In genomic region chr1:58422879-58423278, GRCm38 (mm10) we compare ENCODE assay signal across 8 mouse cellular contexts. TPM values are rescaled to one million over a fixed set of nuclear protein-coding genes. Genes with fewer than 3 reads are reported as not detected.
DNase-seq lines count a peak whose midpoint lies in the region; ATAC-seq and TF ChIP-seq lines count a peak whose summit lies in the region.

No protein-coding gene starts in this region.

- peaks cover 7 to 8% of the 10 kb centered on the region in 2 experiments; a peak in 3 of 4 replicates for H3K4me1 ChIP-seq in ES-E14 (ENCODE audit: control insufficient read depth in 2 of 2, insufficient read depth in 2 of 2, low read length in 2 of 2, poor library complexity in 1 of 2)
- H3K4me1 ChIP-seq in heart, embryonic 13.5 days = peaks cover 28% of the 10 kb centered on the region
- peaks cover 31% of the 10 kb centered on the region for H3K4me1 ChIP-seq in megakaryocyte, embryonic 14.5 days
- peaks cover 17% of the 10 kb centered on the region; the same call in 1 of the 2 replicates for H3K4me1 ChIP-seq in stomach, embryonic 14.5 days (ENCODE audit: control insufficient read depth, insufficient read depth, low read length)

- H3K27ac ChIP-seq in ES-E14 (ENCODE audit: insufficient read depth, low read depth, low read length, poor library complexity, severe bottlenecking) = no peak overlapping the region
- H3K27ac ChIP-seq in heart, embryonic 13.5 days (replicated peaks) = peak overlapping the region; percentile 100
- peak overlapping the region; percentile 100; the same call in 1 of the 2 replicates for H3K27ac ChIP-seq in stomach, embryonic 14.5 days (ENCODE audit: low read length)

- no peaks in the 10 kb centered on the region for H3K27me3 ChIP-seq in heart, embryonic 13.5 days (replicated peaks)
- H3K27me3 ChIP-seq in megakaryocyte, embryonic 14.5 days (replicated peaks) = no peaks in the 10 kb centered on the region
- no peaks in the 10 kb centered on the region for H3K27me3 ChIP-seq in stomach, embryonic 14.5 days (ENCODE audit: control insufficient read depth, insufficient read depth, low read length)

- H3K9me3 ChIP-seq in ES-E14 (ENCODE audit: control insufficient read depth, insufficient read depth, low read depth, low read length) = no peaks in the 10 kb centered on the region
- H3K9me3 ChIP-seq in heart, embryonic 13.5 days = no peaks in the 10 kb centered on the region
- H3K9me3 ChIP-seq in megakaryocyte, embryonic 14.5 days = no peaks in the 10 kb centered on the region
- no peaks in the 10 kb centered on the region for H3K9me3 ChIP-seq in stomach, embryonic 14.5 days (ENCODE audit: control insufficient read depth, low read depth, low read length)

- DNase-seq in 3T3-L1 (ENCODE audit: low read depth, low spot score) (peak; percentile 86), ES-E14 (ENCODE audit: low read depth, low spot score) (no peak)
- peak; percentile 78 for DNase-seq in embryo, embryonic 10 days (ENCODE audit: low spot score)
- peak; percentile 47 for DNase-seq in kidney, postnatal 10 days
- DNase-seq in left cerebral cortex, postnatal 36 days (ENCODE audit: low spot score in 2 of 2) = no peak

- intact Hi-C loops in left cerebral cortex, postnatal 36 days (cut with DNase I) = no loop called here

- WGBS in heart, embryonic 13.5 days = 4% methylated on average over 13 of the region's 13 CpGs
- 4% methylated on average over 13 of the region's 13 CpGs for WGBS in stomach, embryonic 14.5 days

- no peak for ATAC-seq in heart, embryonic 13.5 days (ENCODE audit: extremely low read depth, insufficient number of reproducible peaks, low FRiP score, low TSS enrichment)
- peak; percentile 50; the same call in 1 of the 2 replicates for ATAC-seq in stomach, embryonic 14.5 days (ENCODE audit: insufficient number of reproducible peaks, insufficient read depth, low FRiP score, low read depth)

- in situ Hi-C loops in ES-E14 (cut with MboI; ENCODE audit: low sequenced_read_pairs in 2 of 2, unreplicated experiment in 2 of 2) = loop anchor here in 1 of 2 experiments (25.0 kb wide), 1 partner anchor 1289 kb away; no protein-coding TSS in a partner anchor

- peaks cover 24% of the 10 kb centered on the region for H3K36me3 ChIP-seq in ES-E14 (ENCODE audit: control insufficient read depth, insufficient read depth, low read length, poor library complexity, severe bottlenecking)
- peaks cover 37% of the 10 kb centered on the region for H3K36me3 ChIP-seq in heart, embryonic 13.5 days
- peaks cover 59% of the 10 kb centered on the region for H3K36me3 ChIP-seq in megakaryocyte, embryonic 14.5 days (replicated peaks; ENCODE audit: low read length)
- peaks cover 33% of the 10 kb centered on the region for H3K36me3 ChIP-seq in stomach, embryonic 14.5 days (ENCODE audit: control insufficient read depth, insufficient read depth, low read length)

- H3K4me2 ChIP-seq in heart, embryonic 13.5 days = peak overlapping the region; percentile 89
- peak overlapping the region; percentile 68 for H3K4me2 ChIP-seq in stomach, embryonic 14.5 days (replicated peaks; ENCODE audit: low read depth, low read length)

- peak overlapping the region; percentile 91 for H3K9ac ChIP-seq in ES-E14 (ENCODE audit: insufficient read depth, low read depth, low read length, poor library complexity, severe bottlenecking)
- peak overlapping the region; percentile 100 for H3K9ac ChIP-seq in heart, embryonic 13.5 days
- H3K9ac ChIP-seq in stomach, embryonic 14.5 days (replicated peaks; ENCODE audit: low read depth, low read length) = peak overlapping the region; percentile 98

- peak overlapping the region; percentile 75 to 91 for H3K4me3 ChIP-seq in ES-E14 (ENCODE audit: insufficient read depth in 1 of 2, low read depth in 1 of 2, low read length in 2 of 2, poor library complexity in 1 of 2, severe bottlenecking in 1 of 2)
- H3K4me3 ChIP-seq in heart, embryonic 13.5 days = peak overlapping the region; percentile 99
- peak overlapping the region; percentile 96 for H3K4me3 ChIP-seq in megakaryocyte, embryonic 14.5 days (replicated peaks)
- peak overlapping the region; percentile 100 for H3K4me3 ChIP-seq in stomach, embryonic 14.5 days (ENCODE audit: low read depth, low read length)

TF ChIP-seq in ES-E14, 5 proteins besides CTCF, POLR2A, EP300 and RAD21:
- TF ChIP-seq MAFK (IDR thresholded peaks at IDR 0.05; ENCODE audit: insufficient read depth, low read depth, low read length) = peak; percentile 95
- TF ChIP-seq CHD2 (IDR thresholded peaks at IDR 0.05; ENCODE audit: low read depth, low read length) = no peak
- no peak for TF ChIP-seq HCFC1 (IDR thresholded peaks at IDR 0.05; ENCODE audit: borderline replicate concordance, insufficient read depth, low read length)
- TF ChIP-seq ZNF384 (IDR thresholded peaks at IDR 0.05; ENCODE audit: low read depth, low read length) = no peak
- TF ChIP-seq ZC3H11A (IDR thresholded peaks at IDR 0.05; ENCODE audit: borderline replicate concordance, low read depth, low read length) = no peak

RNA-seq across cellular contexts. Expression of gene Clk1, which starts 1.0 kb away (rescaled TPM):
- 137 and 181 TPM in 2 replicates for total RNA-seq in ES-E14 (2012; rRNA removed)
- polyA plus RNA-seq in heart, embryonic 13.5 days (2015; fragmentation: Nextera tagmentation; extraction: Ambion mirVana) = 117 and 129 TPM in 2 replicates
- 0.98 TPM in 1 of 2 replicates, not detected in the other for polyA plus RNA-seq in megakaryocyte, embryonic 14.5 days (2012; ENCODE audit: insufficient read depth, low replicate concordance)
- polyA plus RNA-seq in stomach, embryonic 14.5 days (2014; fragmentation: Nextera tagmentation; extraction: Ambion mirVana) = 245 and 254 TPM in 2 replicates
- 100 to 1,000 TPM in 1 of 2 experiments, 10 to 100 TPM in 1; 81.3 to 117 TPM for total RNA-seq in left cerebral cortex, postnatal 36 days (2021)

RNA-seq across cellular contexts. Expression of gene Nif3l1, which starts 22.1 kb away (rescaled TPM):
- total RNA-seq in ES-E14 (2012; rRNA removed) = 26.6 and 32.7 TPM in 2 replicates
- 28.9 and 30.2 TPM in 2 replicates for polyA plus RNA-seq in heart, embryonic 13.5 days (2015; fragmentation: Nextera tagmentation; extraction: Ambion mirVana)
- 4.4 and 4.8 TPM in 2 replicates for polyA plus RNA-seq in megakaryocyte, embryonic 14.5 days (2012; ENCODE audit: insufficient read depth, low replicate concordance)
- polyA plus RNA-seq in stomach, embryonic 14.5 days (2014; fragmentation: Nextera tagmentation; extraction: Ambion mirVana) = 46.1 and 46.2 TPM in 2 replicates
- total RNA-seq in left cerebral cortex, postnatal 36 days (2021) = 10 to 100 TPM; 15.9 to 21.6 TPM

RNA-seq across cellular contexts. Expression of gene Ppil3, which starts 22.4 kb away (rescaled TPM):
- 30.1 and 48.5 TPM in 2 replicates for total RNA-seq in ES-E14 (2012; rRNA removed)
- polyA plus RNA-seq in heart, embryonic 13.5 days (2015; fragmentation: Nextera tagmentation; extraction: Ambion mirVana) = 30.9 and 37.9 TPM in 2 replicates
- polyA plus RNA-seq in megakaryocyte, embryonic 14.5 days (2012; ENCODE audit: insufficient read depth, low replicate concordance) = 1.5 and 17.3 TPM in 2 replicates
- 54.5 and 58.5 TPM in 2 replicates for polyA plus RNA-seq in stomach, embryonic 14.5 days (2014; fragmentation: Nextera tagmentation; extraction: Ambion mirVana)
- 10 to 100 TPM; 27.1 to 27.9 TPM for total RNA-seq in left cerebral cortex, postnatal 36 days (2021)

RNA-seq across cellular contexts. Expression of gene Bzw1, which starts 30.2 kb away (rescaled TPM):
- total RNA-seq in ES-E14 (2012; rRNA removed) = 101 and 167 TPM in 2 replicates
- 205 and 209 TPM in 2 replicates for polyA plus RNA-seq in heart, embryonic 13.5 days (2015; fragmentation: Nextera tagmentation; extraction: Ambion mirVana)
- polyA plus RNA-seq in megakaryocyte, embryonic 14.5 days (2012; ENCODE audit: insufficient read depth, low replicate concordance) = 0.56 and 3.4 TPM in 2 replicates
- polyA plus RNA-seq in stomach, embryonic 14.5 days (2014; fragmentation: Nextera tagmentation; extraction: Ambion mirVana) = 362 and 409 TPM in 2 replicates
- total RNA-seq in left cerebral cortex, postnatal 36 days (2021) = 100 to 1,000 TPM; 138 to 161 TPM

Comparison
In these comparisons a context has a peak if more than half of its experiments do, and no peak if none do; other contexts are left out.
1. DNase-seq: peak in 3T3-L1 (single experiment), embryo, embryonic 10 days (single experiment) and kidney, postnatal 10 days (single experiment); none in ES-E14 (single experiment) and left cerebral cortex, postnatal 36 days (0 of 2).
2. RNA of gene Clk1, which starts 1.0 kb away (polyA plus RNA-seq): 245 to 254 TPM in stomach, embryonic 14.5 days and 117 to 129 TPM in heart, embryonic 13.5 days; 0.98 TPM in megakaryocyte, embryonic 14.5 days; every median in the first group is over 10 times any median in the second.
3. Peak in every context shown above with its lines, with median percentiles within 50 percentile points of each other: H3K4me3 ChIP-seq and H3K9ac ChIP-seq.